Mouse (Mus musculus) bone marrow, adult 2 months (tissue): ENCODE results near the gene Pde6b.

Experiments used
- CTCF ChIP-seq: fragments of 200-500 bp; IDR thresholded peaks from 2 replicates; pipeline ENCODE4 v1.5.1; 2011; ENCODE audit warnings: low read length, control low read depth; ENCODE audit not compliant: control insufficient read depth, insufficient read depth
- POLR2A ChIP-seq: fragments of 200-500 bp; IDR thresholded peaks from 2 replicates; pipeline ENCODE4 v1.6.1; 2011; ENCODE audit warnings: low read depth, mild to moderate bottlenecking, control low read depth, low read length, borderline replicate concordance; ENCODE audit not compliant: control insufficient read depth

DNA sequence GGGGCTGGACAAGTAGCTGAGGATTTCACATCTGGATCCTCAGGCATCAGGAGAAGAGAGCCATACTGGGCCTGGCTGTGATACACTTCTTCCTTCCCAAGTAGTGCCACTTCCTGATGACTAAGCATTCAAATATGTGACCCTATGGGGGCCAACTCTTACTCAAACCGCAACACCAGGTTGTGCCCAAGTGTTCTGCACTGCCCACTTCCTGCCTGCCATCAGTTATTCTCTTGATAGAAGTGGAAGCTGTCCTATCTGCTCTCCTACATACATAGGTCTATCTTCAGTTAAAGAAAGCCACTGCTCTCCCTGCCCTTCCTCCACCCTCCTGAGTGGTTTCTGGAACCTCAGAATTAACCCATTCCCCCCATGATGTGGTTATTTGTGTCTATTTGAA lies 17.3 kb downstream of the Pde6b start:
- no peak for TF ChIP-seq POLR2A
- TF ChIP-seq CTCF, result no peak
